Mouse (Mus musculus): ENCODE measurements at regions not wholly inside any gene's neighbourhood (a gene's known extent, or its start where the extent isn't known, plus 50 kb on each side); places are given as distances from the start of the nearest gene placed in this dataset.

- TF ChIP-seq EP300 (IDR thresholded peaks at IDR 0.05; ENCODE audit: insufficient read depth, low read depth, low read length) (no peak), CTCF (IDR thresholded peaks at IDR 0.05) (no peak), POLR2A (IDR thresholded peaks at IDR 0.05; ENCODE audit: insufficient read depth, low read depth, low read length) (no peak)
- Histone ChIP-seq H3K9ac (ENCODE audit: low read depth, low read length) (no peak overlapping the region), H3K4me3 (no peak overlapping the region), H3K27me3 (ENCODE audit: control insufficient read depth, insufficient read depth, low read length) (no peaks in the 10 kb centered on the region), H3K79me2 (replicated peaks; ENCODE audit: control insufficient read depth, insufficient read depth, low read length) (no peaks in the 10 kb centered on the region), H3K4me1 (ENCODE audit: control insufficient read depth, insufficient read depth, low read length) (no peaks in the 10 kb centered on the region), H3K27ac (no peak overlapping the region), H3K36me3 (ENCODE audit: control insufficient read depth, insufficient read depth, low read length) (no peaks in the 10 kb centered on the region)
- WGBS, result 70% methylated on average over 6 of the region's 6 CpGs
- DNase-seq, result no peak
- intact Hi-C loops (cut with DNase I), result no loop called here
Observed at GRCm38 (mm10) chr5:41943399-41943798, 99.3 kb upstream of the Bod1l start.

- no peak for DNase-seq
- Histone ChIP-seq H3K36me3 (ENCODE audit: control insufficient read depth, insufficient read depth, low read length) (no peaks in the 10 kb centered on the region), H3K79me2 (replicated peaks; ENCODE audit: control insufficient read depth, insufficient read depth, low read length) (no peaks in the 10 kb centered on the region), H3K4me3 (no peak overlapping the region), H3K27ac (no peak overlapping the region), H3K4me1 (ENCODE audit: control insufficient read depth, insufficient read depth, low read length) (no peaks in the 10 kb centered on the region), H3K27me3 (ENCODE audit: control insufficient read depth, insufficient read depth, low read length) (no peaks in the 10 kb centered on the region), H3K9ac (ENCODE audit: low read depth, low read length) (no peak overlapping the region)
- intact Hi-C loops (cut with DNase I), result no loop called here
- 78% methylated on average over 7 of the region's 7 CpGs for WGBS
- TF ChIP-seq POLR2A (IDR thresholded peaks at IDR 0.05; ENCODE audit: insufficient read depth, low read depth, low read length) (no peak), EP300 (IDR thresholded peaks at IDR 0.05; ENCODE audit: insufficient read depth, low read depth, low read length) (no peak), CTCF (IDR thresholded peaks at IDR 0.05) (no peak)
Observed at GRCm38 (mm10) chr5:41942131-41942530, 98.0 kb upstream of the Bod1l start.

GRCm38 (mm10) chr5:41941216-41941615 is 97.1 kb upstream of the Bod1l start:
- WGBS, result 74% methylated on average over 1 of the region's 1 CpGs
- TF ChIP-seq POLR2A (IDR thresholded peaks at IDR 0.05; ENCODE audit: insufficient read depth, low read depth, low read length) (no peak), EP300 (IDR thresholded peaks at IDR 0.05; ENCODE audit: insufficient read depth, low read depth, low read length) (no peak), CTCF (IDR thresholded peaks at IDR 0.05) (no peak)
- no peak for DNase-seq
- H3K79me2 ChIP-seq (replicated peaks; ENCODE audit: control insufficient read depth, insufficient read depth, low read length), result no peaks in the 10 kb centered on the region
- H3K9ac ChIP-seq (ENCODE audit: low read depth, low read length), result no peak overlapping the region
- H3K36me3 ChIP-seq (ENCODE audit: control insufficient read depth, insufficient read depth, low read length), result no peaks in the 10 kb centered on the region
- H3K4me3 ChIP-seq, result no peak overlapping the region
- no peaks in the 10 kb centered on the region for H3K27me3 ChIP-seq (ENCODE audit: control insufficient read depth, insufficient read depth, low read length)
- H3K4me1 ChIP-seq (ENCODE audit: control insufficient read depth, insufficient read depth, low read length), result no peaks in the 10 kb centered on the region
- intact Hi-C loops (cut with DNase I), result no loop called here
- no peak overlapping the region for H3K27ac ChIP-seq

- Histone ChIP-seq H3K27me3 (ENCODE audit: control insufficient read depth, insufficient read depth, low read length) (no peaks in the 10 kb centered on the region), H3K36me3 (ENCODE audit: control insufficient read depth, insufficient read depth, low read length) (no peaks in the 10 kb centered on the region), H3K79me2 (replicated peaks; ENCODE audit: control insufficient read depth, insufficient read depth, low read length) (no peaks in the 10 kb centered on the region), H3K27ac (no peak overlapping the region), H3K9ac (ENCODE audit: low read depth, low read length) (no peak overlapping the region), H3K4me3 (no peak overlapping the region), H3K4me1 (ENCODE audit: control insufficient read depth, insufficient read depth, low read length) (no peaks in the 10 kb centered on the region)
- DNase-seq, result no peak
- TF ChIP-seq POLR2A (IDR thresholded peaks at IDR 0.05; ENCODE audit: insufficient read depth, low read depth, low read length) (no peak), CTCF (IDR thresholded peaks at IDR 0.05) (no peak), EP300 (IDR thresholded peaks at IDR 0.05; ENCODE audit: insufficient read depth, low read depth, low read length) (no peak)
- intact Hi-C loops (cut with DNase I), result no loop called here
- WGBS, result 65% methylated on average over 4 of the region's 4 CpGs
Observed at GRCm38 (mm10) chr5:41939736-41940135, 95.6 kb upstream of the Bod1l start.

GRCm38 (mm10) chr5:41910053-41910452 is 65.9 kb upstream of the Bod1l start:
- TF ChIP-seq EP300 (IDR thresholded peaks at IDR 0.05; ENCODE audit: insufficient read depth, low read depth, low read length), result no peak
- TF ChIP-seq POLR2A (IDR thresholded peaks at IDR 0.05; ENCODE audit: insufficient read depth, low read depth, low read length), result no peak
- no peak for TF ChIP-seq CTCF (IDR thresholded peaks at IDR 0.05)
- no peaks in the 10 kb centered on the region for H3K36me3 ChIP-seq (ENCODE audit: control insufficient read depth, insufficient read depth, low read length)
- H3K27ac ChIP-seq, result no peak overlapping the region
- H3K4me1 ChIP-seq (ENCODE audit: control insufficient read depth, insufficient read depth, low read length), result no peaks in the 10 kb centered on the region
- 72% methylated on average over 5 of the region's 5 CpGs for WGBS
- H3K4me3 ChIP-seq, result no peak overlapping the region
- no peak for DNase-seq
- H3K27me3 ChIP-seq (ENCODE audit: control insufficient read depth, insufficient read depth, low read length), result no peaks in the 10 kb centered on the region
- no peak overlapping the region for H3K9ac ChIP-seq (ENCODE audit: low read depth, low read length)
- intact Hi-C loops (cut with DNase I), result no loop called here
- H3K79me2 ChIP-seq (replicated peaks; ENCODE audit: control insufficient read depth, insufficient read depth, low read length), result no peaks in the 10 kb centered on the region

GRCm38 (mm10) chr5:41907749-41908148 is 63.6 kb upstream of the Bod1l start:
- no peaks in the 10 kb centered on the region for H3K36me3 ChIP-seq (ENCODE audit: control insufficient read depth, insufficient read depth, low read length)
- H3K9ac ChIP-seq (ENCODE audit: low read depth, low read length), result no peak overlapping the region
- H3K4me3 ChIP-seq, result no peak overlapping the region
- H3K27me3 ChIP-seq (ENCODE audit: control insufficient read depth, insufficient read depth, low read length), result no peaks in the 10 kb centered on the region
- H3K79me2 ChIP-seq (replicated peaks; ENCODE audit: control insufficient read depth, insufficient read depth, low read length), result no peaks in the 10 kb centered on the region
- WGBS, result 59% methylated on average over 1 of the region's 1 CpGs
- TF ChIP-seq CTCF (IDR thresholded peaks at IDR 0.05) (no peak), EP300 (IDR thresholded peaks at IDR 0.05; ENCODE audit: insufficient read depth, low read depth, low read length) (no peak), POLR2A (IDR thresholded peaks at IDR 0.05; ENCODE audit: insufficient read depth, low read depth, low read length) (no peak)
- no peak overlapping the region for H3K27ac ChIP-seq
- no peak for DNase-seq
- no peaks in the 10 kb centered on the region for H3K4me1 ChIP-seq (ENCODE audit: control insufficient read depth, insufficient read depth, low read length)
- intact Hi-C loops (cut with DNase I), result no loop called here
